Mouse (Mus musculus) testis, adult 10 weeks (tissue): Measurements from ENCODE around the gene H2al2b. TPM values are rescaled to one million over a fixed set of nuclear protein-coding genes. Genes with fewer than 3 reads are reported as not detected.

Experiments used
- polyA plus RNA-seq: library from polyadenylated mRNA; stranded (reverse); fragments of 350-450 nt; fragmentation: Illumina TruSeq; extraction: RNeasy Lipid Tissue Mini Kit (QIAGEN cat#74804); gene quantifications from one replicate; pipeline ENCODE4 v1.2.3, GENCODE M21; 2014; ENCODE audit warnings: low read depth, low replicate concordance

The H2al2b gene
- not detected for polyA plus RNA-seq

DNA sequence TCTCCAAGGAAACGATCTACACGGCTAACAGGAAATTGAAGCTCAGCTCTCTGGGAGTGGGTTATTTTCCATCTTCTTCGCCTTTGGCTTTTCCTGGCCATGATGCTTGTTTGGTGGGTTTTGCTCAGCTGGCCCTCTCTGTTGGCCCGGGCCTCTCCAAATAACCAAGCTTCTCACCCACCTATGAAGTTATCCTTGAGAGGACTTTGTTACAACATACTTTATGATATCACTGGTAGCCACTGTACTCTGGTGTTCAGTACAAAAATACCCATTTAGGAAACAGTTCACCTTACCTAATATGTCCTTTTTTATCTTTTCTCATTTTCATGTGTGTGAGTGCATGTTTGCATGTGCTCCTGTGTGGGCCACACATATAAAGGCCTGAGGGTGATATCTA, at the start of gene H2al2b:
H2al2b (minus strand) TSS at position 101 of the 400 bp plus-strand sequence.

Other genes with a start within 250 kb of the H2al2b start
- not detected for gene H2al2c, start 121.6 kb downstream of the H2al2b start, polyA plus RNA-seq
- not detected for gene Sry, start 57.0 kb downstream of the H2al2b start, polyA plus RNA-seq
- gene Gm4064, start 75.5 kb upstream of the H2al2b start, polyA plus RNA-seq = 7.3 TPM
- 29.6 TPM for gene Rbmy, start 110.0 kb upstream of the H2al2b start, polyA plus RNA-seq
- 16.4 TPM for gene Gm10256, start 110.0 kb upstream of the H2al2b start, polyA plus RNA-seq
- gene Gm10352, start 180.3 kb upstream of the H2al2b start, polyA plus RNA-seq = not detected
- 1.7 TPM for gene Gm29289, start 211.9 kb upstream of the H2al2b start, polyA plus RNA-seq